Mouse (Mus musculus): Measurements from ENCODE around the gene Habp4. TPM values are rescaled to one million over a fixed set of nuclear protein-coding genes. Genes with fewer than 3 reads are reported as not detected.

The Habp4 gene
- polyA plus RNA-seq, 1 experiment from 2014 or later = 30.1 TPM

DNA sequence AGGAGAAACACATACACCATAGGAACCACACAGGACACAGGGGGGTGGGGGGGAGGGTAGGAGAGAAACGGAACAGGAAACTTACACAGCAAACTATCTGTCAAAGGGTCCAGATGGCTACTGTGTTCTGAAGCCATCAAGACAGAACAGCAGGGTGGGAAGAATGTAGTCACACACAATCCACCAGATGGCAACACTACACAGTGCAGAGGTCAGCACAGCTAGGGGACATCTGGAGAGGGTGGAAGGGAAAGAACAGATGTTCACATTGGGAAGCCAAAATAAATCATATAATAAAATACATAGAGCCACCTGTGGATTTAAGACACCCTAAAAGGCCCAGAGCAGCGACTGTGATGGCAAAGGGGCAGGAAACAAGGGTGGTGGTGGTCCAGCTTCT, 43.6 kb downstream of the Habp4 start:
- peak; percentile 89 for ATAC-seq (ENCODE audit: insufficient read depth)
- TF ChIP-seq CTCF (IDR thresholded peaks at IDR 0.05; ENCODE audit: low read depth) = peak; percentile 49

DNA sequence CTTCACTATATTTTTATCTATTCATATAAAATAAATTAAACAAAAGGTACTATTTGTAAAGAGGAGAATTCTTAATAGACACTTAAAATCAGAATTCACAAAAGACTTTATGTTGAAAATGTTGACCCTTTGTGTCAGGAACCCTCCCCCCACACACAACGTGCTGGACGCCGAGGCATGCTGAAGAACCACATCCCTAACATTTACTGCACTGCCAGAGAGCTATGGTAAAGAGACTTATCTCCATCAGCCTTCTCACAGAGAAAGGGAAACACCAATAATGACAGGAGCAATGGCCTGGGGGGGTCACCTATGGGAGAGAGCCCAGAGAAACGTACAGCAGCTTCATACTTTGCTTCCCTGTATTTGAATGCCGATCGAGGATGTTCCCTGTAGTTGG, 46.5 kb downstream of the Habp4 start:
- 0 out of 2 replicates have a peak, but pooled peaks cover 3% of the 10 kb centered on the region for H3K36me3 ChIP-seq (ENCODE audit: insufficient read depth)
- no peak for DNase-seq
- no peak for TF ChIP-seq CTCF (IDR thresholded peaks at IDR 0.05; ENCODE audit: low read depth)
- H3K4me2 ChIP-seq = no peak overlapping the region
- H3K4me1 ChIP-seq (ENCODE audit: insufficient read depth) = no peaks in the 10 kb centered on the region
- H3K9me3 ChIP-seq (ENCODE audit: low read depth, low read length) = no peaks in the 10 kb centered on the region
- WGBS = 80% methylated on average over 6 of the region's 6 CpGs
- H3K27ac ChIP-seq (ENCODE audit: low read depth) = no peak overlapping the region
- no peak for ATAC-seq (ENCODE audit: insufficient read depth)
- H3K27me3 ChIP-seq (ENCODE audit: insufficient read depth, low read length) = no peaks in the 10 kb centered on the region
- no peak overlapping the region for H3K9ac ChIP-seq
- no peak overlapping the region for H3K4me3 ChIP-seq (ENCODE audit: low read depth, low read length)

More for the DNA sequence above, 43.6 kb downstream of the Habp4 start:
- no peak overlapping the region for H3K9ac ChIP-seq
- H3K27me3 ChIP-seq (ENCODE audit: insufficient read depth, low read length) = no peaks in the 10 kb centered on the region
- DNase-seq = peak; percentile 61
- no peak overlapping the region for H3K27ac ChIP-seq (ENCODE audit: low read depth)
- no peak overlapping the region for H3K4me2 ChIP-seq
- H3K36me3 ChIP-seq (ENCODE audit: insufficient read depth) = peaks cover 9% of the 10 kb centered on the region; the same call in 1 of the 2 replicates
- no peaks in the 10 kb centered on the region for H3K9me3 ChIP-seq (ENCODE audit: low read depth, low read length)
- 32% methylated on average over 2 of the region's 2 CpGs for whole genome bisulfite sequencing
- no peak overlapping the region for H3K4me3 ChIP-seq (ENCODE audit: low read depth, low read length)
- H3K4me1 ChIP-seq (ENCODE audit: insufficient read depth) = no peaks in the 10 kb centered on the region

DNA sequence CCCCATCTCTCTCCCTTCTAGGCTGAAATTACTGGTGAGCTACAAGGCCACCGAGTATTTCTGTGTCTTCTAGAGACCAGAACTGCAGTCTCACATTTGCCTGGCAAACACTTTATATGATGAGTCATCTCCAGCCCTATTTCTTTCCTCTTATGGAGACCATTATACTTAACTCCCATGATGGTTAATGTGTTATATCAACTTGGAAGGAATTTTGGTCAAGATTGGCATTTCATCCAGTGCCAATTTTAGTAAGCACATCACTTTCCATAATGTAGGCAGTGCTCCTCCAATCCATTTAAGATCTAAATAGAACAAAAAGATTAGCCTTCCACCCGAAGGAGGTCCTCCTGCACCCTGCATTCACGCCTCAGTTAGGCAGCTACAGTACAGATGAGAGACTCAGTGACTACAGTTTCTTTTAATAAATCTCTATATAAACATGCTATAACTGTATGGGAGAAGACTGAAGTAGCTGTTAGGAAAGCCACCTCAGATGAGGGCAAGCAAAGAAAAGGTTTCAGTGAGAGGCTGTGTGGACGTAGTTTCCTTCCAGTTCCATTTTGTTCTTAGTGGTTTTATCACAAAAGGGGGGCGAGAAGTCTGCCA, 50.5 kb downstream of the Habp4 start:
- DNase-seq (no peak), ATAC-seq (ENCODE audit: insufficient read depth) (no peak)
- Histone ChIP-seq H3K27me3 (ENCODE audit: insufficient read depth, low read length) (no peaks in the 10 kb centered on the region), H3K9me3 (ENCODE audit: low read depth, low read length) (no peaks in the 10 kb centered on the region), H3K27ac (ENCODE audit: low read depth) (no peak overlapping the region), H3K4me2 (no peak overlapping the region), H3K36me3 (ENCODE audit: insufficient read depth) (peaks cover 8% of the 10 kb centered on the region; the same call in 1 of the 2 replicates), H3K4me3 (ENCODE audit: low read depth, low read length) (no peak overlapping the region), H3K9ac (no peak overlapping the region), H3K4me1 (ENCODE audit: insufficient read depth) (no peaks in the 10 kb centered on the region)
- 85% methylated on average over 5 of the region's 5 CpGs for WGBS
- no peak for TF ChIP-seq CTCF (IDR thresholded peaks at IDR 0.05; ENCODE audit: low read depth)

DNA sequence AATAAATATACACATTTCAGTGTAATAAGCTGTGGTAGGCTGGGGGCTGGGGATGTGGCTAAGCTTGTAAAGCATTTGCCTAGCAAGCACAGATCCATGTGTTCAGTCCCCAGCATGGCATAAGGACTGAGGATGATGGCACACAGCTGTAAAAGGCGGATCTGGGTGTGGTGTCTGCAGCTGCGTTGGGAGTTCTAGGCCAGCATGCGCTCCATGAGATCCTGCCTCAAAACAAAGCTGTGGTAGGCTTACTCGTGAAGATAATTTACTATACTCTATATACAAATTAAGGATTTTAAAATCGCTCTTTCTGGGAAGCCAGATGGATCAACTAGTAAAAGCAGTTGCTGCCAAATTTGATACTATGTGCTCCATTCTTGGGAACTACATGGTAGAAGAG, 53.3 kb downstream of the Habp4 start:
- Histone ChIP-seq H3K9ac (no peak overlapping the region), H3K4me1 (ENCODE audit: insufficient read depth) (no peaks in the 10 kb centered on the region), H3K4me3 (ENCODE audit: low read depth, low read length) (no peak overlapping the region), H3K27ac (ENCODE audit: low read depth) (no peak overlapping the region), H3K36me3 (ENCODE audit: insufficient read depth) (peaks cover 8% of the 10 kb centered on the region; the same call in 1 of the 2 replicates), H3K9me3 (ENCODE audit: low read depth, low read length) (no peaks in the 10 kb centered on the region), H3K27me3 (ENCODE audit: insufficient read depth, low read length) (no peaks in the 10 kb centered on the region), H3K4me2 (no peak overlapping the region)
- DNase-seq (no peak), ATAC-seq (ENCODE audit: insufficient read depth) (no peak)
- 89% methylated on average over 5 of the region's 5 CpGs for WGBS
- TF ChIP-seq CTCF (IDR thresholded peaks at IDR 0.05; ENCODE audit: low read depth) = no peak

DNA sequence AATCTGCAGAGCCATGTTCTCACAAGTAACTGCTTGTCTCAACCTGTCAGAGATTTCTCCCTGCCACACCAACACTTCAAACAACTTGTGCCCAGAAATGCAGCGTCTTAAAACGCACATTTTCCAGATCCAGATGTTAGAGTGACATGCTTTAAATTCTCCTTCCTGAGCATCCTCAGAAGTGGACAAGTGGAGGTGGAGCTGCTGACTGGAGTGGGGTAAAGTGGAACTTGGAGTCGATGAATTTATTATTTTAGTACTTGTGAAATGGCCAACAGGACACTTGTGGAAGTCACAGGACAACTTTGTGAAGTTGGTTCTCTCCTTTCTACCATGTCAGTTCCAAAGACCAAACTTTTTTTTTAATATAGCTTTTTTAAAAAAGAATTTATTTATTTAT, 64.1 kb downstream of the Habp4 start:
- no peak overlapping the region for H3K4me2 ChIP-seq
- TF ChIP-seq CTCF (IDR thresholded peaks at IDR 0.05; ENCODE audit: low read depth) = no peak
- no peaks in the 10 kb centered on the region for H3K36me3 ChIP-seq (ENCODE audit: insufficient read depth)
- H3K9me3 ChIP-seq (ENCODE audit: low read depth, low read length) = no peaks in the 10 kb centered on the region
- H3K27me3 ChIP-seq (ENCODE audit: insufficient read depth, low read length) = no peaks in the 10 kb centered on the region
- ATAC-seq (ENCODE audit: insufficient read depth) (no peak), DNase-seq (no peak)
- H3K4me3 ChIP-seq (ENCODE audit: low read depth, low read length) = no peak overlapping the region
- H3K4me1 ChIP-seq (ENCODE audit: insufficient read depth) = no peaks in the 10 kb centered on the region
- H3K9ac ChIP-seq = no peak overlapping the region
- WGBS = 48% methylated on average over 3 of the region's 3 CpGs
- no peak overlapping the region for H3K27ac ChIP-seq (ENCODE audit: low read depth)

DNA sequence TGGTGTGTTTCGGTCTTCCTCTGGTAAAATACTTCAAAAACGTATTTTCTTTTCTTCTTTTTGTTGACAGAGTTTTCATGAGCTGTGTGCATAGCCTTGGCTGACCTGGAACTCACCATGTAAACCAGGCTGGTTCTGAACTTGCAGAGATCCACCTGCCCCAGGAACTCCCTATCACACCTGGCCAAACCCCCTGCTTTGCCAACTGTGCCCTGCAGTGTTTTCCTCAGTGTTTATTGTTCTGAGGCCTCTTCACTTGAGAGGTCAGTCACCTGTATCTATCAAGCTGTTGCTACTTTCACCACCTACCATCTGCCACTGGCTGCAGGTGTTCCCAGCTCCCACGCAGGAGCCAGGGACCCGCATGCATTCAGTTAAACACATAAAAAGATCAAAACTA, 65.1 kb downstream of the Habp4 start:
- no peak for TF ChIP-seq CTCF (IDR thresholded peaks at IDR 0.05; ENCODE audit: low read depth)
- no peak for DNase-seq
- H3K9me3 ChIP-seq (ENCODE audit: low read depth, low read length) = no peaks in the 10 kb centered on the region
- H3K4me3 ChIP-seq (ENCODE audit: low read depth, low read length) = no peak overlapping the region
- H3K36me3 ChIP-seq (ENCODE audit: insufficient read depth) = no peaks in the 10 kb centered on the region
- no peak overlapping the region for H3K27ac ChIP-seq (ENCODE audit: low read depth)
- H3K4me1 ChIP-seq (ENCODE audit: insufficient read depth) = no peaks in the 10 kb centered on the region
- WGBS = 67% methylated on average over 4 of the region's 4 CpGs
- ATAC-seq (ENCODE audit: insufficient read depth) = no peak
- H3K9ac ChIP-seq = no peak overlapping the region
- H3K4me2 ChIP-seq = no peak overlapping the region
- no peaks in the 10 kb centered on the region for H3K27me3 ChIP-seq (ENCODE audit: insufficient read depth, low read length)

DNA sequence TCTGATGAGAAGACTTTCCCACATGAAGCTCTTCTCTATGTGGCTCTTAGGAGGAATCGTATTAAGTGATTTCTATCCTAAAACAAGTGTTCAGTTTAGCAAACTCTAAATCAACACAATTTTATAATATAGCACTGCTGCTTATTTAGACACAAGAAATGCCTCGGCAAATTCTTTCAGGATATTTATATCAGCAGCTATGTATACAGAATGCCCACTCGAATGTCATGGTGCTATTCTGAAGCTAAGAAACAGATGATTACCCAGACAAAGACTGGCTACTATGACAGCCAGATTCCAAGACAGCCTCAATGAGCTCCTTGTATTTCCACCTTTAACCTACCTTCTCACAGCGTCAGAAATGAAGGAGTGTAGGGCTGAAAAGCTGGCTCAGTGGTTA, 71.5 kb downstream of the Habp4 start:
- 72% methylated on average over 4 of the region's 4 CpGs for WGBS
- Histone ChIP-seq H3K9ac (no peak overlapping the region), H3K4me3 (ENCODE audit: low read depth, low read length) (no peak overlapping the region), H3K27me3 (ENCODE audit: insufficient read depth, low read length) (no peaks in the 10 kb centered on the region), H3K27ac (ENCODE audit: low read depth) (no peak overlapping the region), H3K4me1 (ENCODE audit: insufficient read depth) (no peaks in the 10 kb centered on the region), H3K4me2 (no peak overlapping the region), H3K9me3 (ENCODE audit: low read depth, low read length) (no peaks in the 10 kb centered on the region), H3K36me3 (ENCODE audit: insufficient read depth) (no peaks in the 10 kb centered on the region)
- ATAC-seq (ENCODE audit: insufficient read depth) = no peak
- TF ChIP-seq CTCF (IDR thresholded peaks at IDR 0.05; ENCODE audit: low read depth) = no peak
- DNase-seq = no peak
